Mouse (Mus musculus) bone marrow, adult 2 months (tissue): ENCODE data around the gene R3hdm4.

ENCODE experiments used
- CTCF ChIP-seq: fragments of 200-500 bp; IDR thresholded peaks from 2 replicates; pipeline ENCODE4 v1.5.1; 2011; ENCODE audit warnings: low read length, control low read depth; ENCODE audit not compliant: control insufficient read depth, insufficient read depth
- POLR2A ChIP-seq: fragments of 200-500 bp; IDR thresholded peaks from 2 replicates; pipeline ENCODE4 v1.6.1; 2011; ENCODE audit warnings: low read depth, mild to moderate bottlenecking, control low read depth, low read length, borderline replicate concordance; ENCODE audit not compliant: control insufficient read depth

- no peak; the same call in 1 of the 2 replicates for TF ChIP-seq POLR2A
- TF ChIP-seq CTCF = no peak
These were observed 12.6 kb downstream of the R3hdm4 start, which contains the start of gene Med16 for GRCm38 (mm10) chr10:79908167-79909091.
